Mouse (Mus musculus): ENCODE data around the gene Nfatc2ip.
"Not testable (repeated sequence)": the region's sequence is repeated elsewhere in the genome, so short reads cannot be mapped to it uniquely, and the experiment has no call there.

Gene Nfatc2ip

DNA sequence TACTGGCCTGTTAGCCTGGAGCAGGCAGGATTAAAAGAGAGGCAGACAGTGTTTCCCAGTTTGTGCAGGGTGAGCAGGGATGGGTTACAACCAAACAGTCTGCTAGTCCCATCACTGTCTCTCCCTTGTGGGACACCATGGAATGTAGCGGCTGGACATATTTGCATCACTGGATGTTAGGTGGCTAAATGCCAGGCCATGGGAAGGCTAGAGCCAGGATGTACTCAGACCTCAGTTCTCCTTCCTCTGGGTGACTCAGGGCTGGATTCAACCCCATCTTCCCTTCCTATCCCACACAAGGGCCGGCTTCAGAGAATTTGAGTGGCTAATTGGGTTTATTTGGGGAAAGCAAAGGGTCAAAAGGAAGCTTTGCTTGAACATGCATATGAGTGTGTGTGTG is 12.1 kb upstream of the Nfatc2ip start:
- DNase-seq = no peak

GRCm38 (mm10) chr7:126402518-126402917 is 6.0 kb upstream of the Nfatc2ip start:
- DNase-seq = not testable (repeated sequence)

DNA sequence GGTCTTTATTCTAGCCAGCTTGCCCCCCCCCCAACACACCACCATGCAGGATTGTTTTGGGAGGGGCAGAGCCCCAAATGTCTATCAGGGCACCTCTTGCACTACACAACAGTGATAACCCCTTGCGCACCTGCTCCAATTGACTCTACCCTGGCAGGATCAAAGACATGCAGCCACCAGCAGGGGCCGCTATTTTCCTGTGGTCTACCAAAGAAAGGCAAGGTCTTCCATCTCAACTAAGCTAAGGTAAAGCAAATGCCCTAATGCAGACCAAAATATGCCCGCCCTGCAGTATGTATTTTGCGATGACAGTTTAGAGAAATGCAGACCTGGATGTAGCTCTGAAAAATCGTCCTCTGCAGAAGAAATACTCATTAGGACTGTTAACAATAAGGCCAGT is 3.0 kb upstream of the Nfatc2ip start:
- peak; percentile 78 to 80 for DNase-seq

DNA sequence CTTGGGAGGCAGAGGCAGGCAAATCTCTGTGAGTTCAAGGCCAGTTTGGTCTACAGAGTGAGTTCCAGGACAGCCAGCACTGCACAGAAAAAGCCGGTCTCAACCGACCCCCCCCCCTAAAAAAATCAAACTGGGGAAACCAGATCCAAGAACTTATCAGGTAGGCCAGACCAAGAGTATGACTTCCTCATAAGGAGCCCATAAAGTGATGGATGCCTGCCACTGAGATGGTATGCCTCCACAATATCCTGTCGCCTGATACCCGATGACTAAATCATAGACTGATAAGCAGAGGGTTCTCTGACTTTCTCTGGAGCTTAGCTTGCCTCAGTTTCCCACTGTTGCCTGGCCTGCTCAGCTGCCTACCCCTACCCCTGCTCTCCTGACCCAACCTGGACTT is 1.3 kb upstream of the Nfatc2ip start:
- no peak for DNase-seq

GRCm38 (mm10) chr7:126397221-126397620 is 684 bp upstream of the Nfatc2ip start:
- DNase-seq = no peak

DNA sequence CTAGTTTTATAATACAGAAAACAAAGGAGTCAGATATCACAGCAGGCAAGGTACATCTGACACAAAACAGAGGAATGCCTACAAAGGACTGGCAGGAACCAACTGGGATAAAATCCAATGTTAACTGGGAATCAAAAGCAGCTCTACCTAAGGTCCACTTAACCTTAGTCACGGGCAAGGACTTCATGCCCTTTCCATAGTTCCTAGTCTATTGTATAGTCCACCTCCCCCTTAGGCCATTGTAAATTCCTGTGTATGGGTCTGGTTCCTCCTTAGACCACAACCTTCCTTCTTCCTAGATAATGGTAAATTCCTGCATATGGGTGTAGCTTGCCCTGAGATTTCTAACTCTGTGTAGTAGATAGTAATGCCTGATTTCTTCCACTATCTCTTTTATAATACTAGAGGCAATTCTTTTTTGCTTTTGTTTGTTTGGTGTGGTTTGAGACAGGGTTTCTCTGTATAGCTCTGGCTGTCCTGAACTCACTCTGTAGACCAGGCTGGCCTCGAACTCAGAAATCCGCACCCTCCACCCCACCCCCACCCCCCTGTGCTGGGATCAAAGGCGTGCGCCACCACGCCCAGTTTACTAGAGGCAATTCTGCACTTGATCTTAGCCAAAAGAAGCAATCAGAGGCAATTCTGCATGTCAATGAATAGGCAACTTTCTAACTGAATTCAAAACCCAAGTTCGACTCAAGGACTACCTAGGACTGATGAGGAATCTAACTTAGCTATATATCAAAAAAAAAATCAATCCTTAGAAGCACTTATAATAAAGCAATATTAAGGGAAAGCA is 4.3 kb downstream of the Nfatc2ip start:
- not testable (repeated sequence) for DNase-seq

DNA sequence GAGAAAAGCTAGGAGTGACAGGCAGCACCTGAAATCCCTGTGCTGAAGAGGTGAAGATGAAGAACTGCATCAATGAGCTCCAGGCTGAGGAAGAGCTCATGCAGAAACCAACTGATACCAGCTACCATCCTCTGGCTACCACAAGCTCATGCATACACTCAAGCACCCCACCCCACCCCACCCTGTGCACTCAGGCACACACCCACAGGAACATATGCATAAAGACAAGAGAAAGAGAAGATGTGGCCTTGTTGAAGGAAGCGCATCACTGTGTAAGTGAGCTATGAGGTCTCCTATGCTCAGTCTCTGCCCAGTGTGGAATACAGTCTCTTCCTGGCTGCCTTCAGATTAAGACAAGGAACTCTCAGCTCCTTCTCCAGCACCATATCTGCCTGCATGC is 8.4 kb downstream of the Nfatc2ip start:
- DNase-seq = no peak

GRCm38 (mm10) chr7:126383565-126383964 is 13.0 kb downstream of the Nfatc2ip start:
- no peak for DNase-seq

GRCm38 (mm10) chr7:126377278-126378158 is 19.0 kb downstream of the Nfatc2ip start, which contains the start of gene Spns1:
Spns1 (minus strand) TSS chr7:126377450.
- DNase-seq = peak; percentile 97

DNA sequence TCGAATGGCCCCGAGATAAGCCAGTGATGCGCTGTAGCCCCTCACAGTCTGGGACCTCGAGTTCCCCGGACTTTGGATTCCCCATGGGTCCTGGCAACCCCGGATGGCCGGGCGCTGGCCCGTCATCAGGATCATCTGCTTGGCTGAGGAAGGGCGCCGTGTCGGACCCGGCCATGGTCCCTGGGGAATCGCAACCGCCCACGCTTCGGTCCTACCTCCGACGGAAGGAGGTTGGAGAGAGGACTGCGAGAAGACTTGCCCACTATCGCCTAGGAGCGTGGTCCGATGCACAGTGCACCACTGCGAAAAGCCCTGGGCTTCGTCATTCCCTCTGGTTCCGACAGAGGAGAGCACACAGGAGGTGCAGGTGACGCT is 19.6 kb downstream of the Nfatc2ip start:
- no peak for DNase-seq

DNA sequence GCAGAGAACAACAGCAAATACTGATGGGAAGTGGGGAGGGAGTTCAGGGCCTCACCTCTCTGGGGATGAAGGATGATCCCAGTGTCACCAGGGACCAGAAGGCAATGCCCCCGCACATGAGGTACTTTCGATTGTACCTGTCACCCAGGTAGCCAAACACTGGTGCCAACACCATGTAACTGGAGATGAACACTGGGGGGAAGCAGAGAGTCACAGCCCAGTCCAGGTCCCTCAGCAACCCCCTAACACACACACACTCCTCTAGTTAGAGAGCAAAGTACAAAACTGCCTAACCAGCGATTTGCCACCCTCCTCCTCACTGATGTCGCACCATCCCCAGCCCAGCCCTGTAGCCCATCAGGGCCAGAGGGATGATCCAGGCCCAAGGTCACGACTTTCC is 21.5 kb downstream of the Nfatc2ip start:
- peak in 1 of 2 experiments; percentile 33 for DNase-seq

GRCm38 (mm10) chr7:126374526-126374925 is 22.0 kb downstream of the Nfatc2ip start:
- peak; percentile 49 to 53 for DNase-seq

DNA sequence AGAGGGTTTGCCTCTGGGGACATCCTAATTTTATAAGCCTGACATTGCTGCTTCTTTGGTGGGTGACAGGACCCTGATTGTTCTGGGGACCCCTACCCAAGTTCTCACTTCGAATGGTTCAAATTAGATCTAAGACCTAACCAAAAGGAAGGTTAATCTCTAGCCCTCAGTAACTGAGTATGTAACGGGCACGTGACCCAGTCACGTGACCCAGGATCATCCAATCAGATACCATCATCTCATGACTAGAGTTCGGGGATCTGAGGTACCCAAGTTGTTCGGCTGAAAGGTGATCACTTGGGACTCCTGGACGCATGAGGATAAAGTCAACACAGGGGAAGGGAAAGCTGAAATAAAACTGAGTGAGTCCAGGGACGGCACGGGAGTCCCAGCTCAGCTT is 23.5 kb downstream of the Nfatc2ip start:
- no peak for DNase-seq

DNA sequence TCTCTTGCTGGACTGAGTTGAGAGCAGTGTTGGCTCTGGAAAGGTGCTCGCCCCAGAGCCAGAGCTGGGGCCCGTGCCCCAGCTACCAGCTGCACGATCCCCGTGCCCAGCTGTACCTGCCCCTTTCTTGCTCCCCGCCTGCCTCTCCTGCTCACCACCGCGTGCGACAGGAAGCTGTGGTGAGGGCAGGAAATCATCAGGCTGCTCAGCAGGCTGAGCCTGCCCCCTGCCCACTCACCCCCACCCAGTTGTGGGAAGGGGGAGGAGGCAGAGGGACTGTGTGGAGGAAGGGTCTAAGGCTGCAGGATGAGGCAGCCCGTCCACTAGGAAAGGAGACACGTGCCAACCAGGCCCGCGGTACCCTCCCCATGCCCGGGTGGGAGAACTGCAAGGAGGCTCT is 27.1 kb downstream of the Nfatc2ip start, which contains the start of gene Lat:
Lat (minus strand) TSS at position 178 of the 400 bp plus-strand sequence.
- peak in 1 of 2 experiments; percentile 40 for DNase-seq

GRCm38 (mm10) chr7:126368367-126368766 is 28.2 kb downstream of the Nfatc2ip start:
- DNase-seq = no peak

GRCm38 (mm10) chr7:126367636-126368035 is 28.9 kb downstream of the Nfatc2ip start:
- no peak for DNase-seq

- no peak for DNase-seq
Observed at GRCm38 (mm10) chr7:126363038-126363437, 33.5 kb downstream of the Nfatc2ip start.

GRCm38 (mm10) chr7:126359049-126359448 is 37.5 kb downstream of the Nfatc2ip start:
- DNase-seq = no peak

GRCm38 (mm10) chr7:126358413-126358812 is 38.1 kb downstream of the Nfatc2ip start:
- DNase-seq = no peak

- DNase-seq = no peak
Observed at GRCm38 (mm10) chr7:126357838-126358237, 38.7 kb downstream of the Nfatc2ip start.

GRCm38 (mm10) chr7:126356793-126357591 is 39.5 kb downstream of the Nfatc2ip start:
- no peak for DNase-seq

DNA sequence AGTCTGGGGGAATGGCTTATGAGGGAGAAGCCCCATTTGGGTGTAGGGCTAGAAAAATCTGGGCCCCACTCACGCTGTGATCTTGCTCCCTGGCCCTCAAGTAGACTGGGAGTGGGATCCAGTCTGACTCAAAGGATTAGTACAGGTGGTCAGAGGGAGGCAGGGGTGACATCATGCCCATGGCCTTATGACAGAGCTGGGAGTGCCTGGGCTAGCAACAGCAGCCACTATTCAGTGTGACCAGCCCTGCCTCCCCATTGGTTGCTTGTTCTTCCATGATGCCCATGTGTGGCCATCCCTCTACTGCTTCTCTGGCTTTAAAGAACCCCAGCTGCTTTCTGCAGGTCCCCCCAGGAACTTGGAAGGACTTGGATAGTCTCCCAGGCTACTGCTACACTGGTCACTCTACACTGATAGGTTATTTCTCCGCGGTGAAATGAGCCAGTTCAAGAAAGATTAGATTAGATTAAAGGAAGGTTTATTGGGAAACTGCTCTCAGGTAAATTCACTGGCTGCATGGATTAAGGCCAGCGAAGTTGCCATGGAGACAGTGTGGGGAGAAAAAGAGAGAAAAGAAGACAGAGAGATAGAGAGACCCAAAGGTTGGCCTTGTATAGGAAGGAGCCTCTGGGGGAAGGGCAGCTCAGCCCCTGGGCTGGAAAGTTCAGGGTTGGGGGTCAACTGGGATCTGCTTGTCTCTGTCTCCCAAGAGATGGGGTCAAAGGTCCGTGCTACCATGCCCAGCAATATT is 40.5 kb downstream of the Nfatc2ip start:
- DNase-seq = no peak

All from lung, adult 18-20 months (tissue).